Mouse (Mus musculus) T-helper 2 cell (primary cell): ENCODE results near the gene Tns1.

Experiments used
- in situ Hi-C: fragments of 300-600 bp; cut with MboI, MseI; formaldehyde crosslinking; loops from one replicate; pipeline ENCODE4 v1.15.1; 2025; ENCODE audit warnings: high pct_unique_total_duplicates

The Tns1 gene

GRCm38 (mm10) chr1:74124021-74124981 lies at the start of gene Tns1:
Tns1 (minus strand) TSS chr1:74124449.
- in situ Hi-C loops = no loop called here

GRCm38 (mm10) chr1:74172722-74173121 lies 48.5 kb upstream of the Tns1 start:
- in situ Hi-C loops = loop anchor here (25.0 kb wide), 1 partner anchor 1890 kb away; no protein-coding TSS in a partner anchor

- in situ Hi-C loops = loop anchor here (25.0 kb wide), 1 partner anchor 1893 kb away; no protein-coding TSS in a partner anchor
These were observed 45.5 kb upstream of the Tns1 start for GRCm38 (mm10) chr1:74169721-74170120.

GRCm38 (mm10) chr1:74167136-74167535 lies 42.9 kb upstream of the Tns1 start:
- in situ Hi-C loops = loop anchor here (25.0 kb wide), 1 partner anchor 1895 kb away; no protein-coding TSS in a partner anchor

- in situ Hi-C loops = loop anchor here (25.0 kb wide), 1 partner anchor 1902 kb away; no protein-coding TSS in a partner anchor
These were observed 35.8 kb upstream of the Tns1 start for GRCm38 (mm10) chr1:74160036-74160435.

- in situ Hi-C loops = loop anchor here (10.0 to 25.0 kb wide), 2 partner anchors 1195 to 1903 kb away; no protein-coding TSS in a partner anchor
These were observed 35.4 kb upstream of the Tns1 start for GRCm38 (mm10) chr1:74159613-74160012.

- in situ Hi-C loops = loop anchor here (10.0 to 25.0 kb wide), 2 partner anchors 1198 to 1906 kb away; no protein-coding TSS in a partner anchor
These were observed 32.2 kb upstream of the Tns1 start for GRCm38 (mm10) chr1:74156381-74156910.

- in situ Hi-C loops = loop anchor here (10.0 to 25.0 kb wide), 2 partner anchors 1199 to 1907 kb away; no protein-coding TSS in a partner anchor
These were observed 31.3 kb upstream of the Tns1 start for GRCm38 (mm10) chr1:74155435-74156012.

- in situ Hi-C loops = loop anchor here (10.0 to 25.0 kb wide), 2 partner anchors 1201 to 1909 kb away; no protein-coding TSS in a partner anchor
These were observed 29.4 kb upstream of the Tns1 start, which contains the start of gene Cxcr2 for GRCm38 (mm10) chr1:74153461-74154184. Cxcr2 (plus strand) TSS chr1:74153989.

GRCm38 (mm10) chr1:74151091-74151490 lies 26.8 kb upstream of the Tns1 start:
- in situ Hi-C loops = loop anchor here (10.0 to 25.0 kb wide), 2 partner anchors 1204 to 1911 kb away; no protein-coding TSS in a partner anchor

- in situ Hi-C loops = loop anchor here (10.0 to 25.0 kb wide), 2 partner anchors 1205 to 1912 kb away; no protein-coding TSS in a partner anchor
These were observed 25.9 kb upstream of the Tns1 start for GRCm38 (mm10) chr1:74150101-74150500.

- in situ Hi-C loops = no loop called here
These were observed 25.0 kb upstream of the Tns1 start for GRCm38 (mm10) chr1:74149106-74149885.

GRCm38 (mm10) chr1:74141781-74142180 lies 17.5 kb upstream of the Tns1 start:
- in situ Hi-C loops = no loop called here

- in situ Hi-C loops = no loop called here
These were observed 15.2 kb upstream of the Tns1 start for GRCm38 (mm10) chr1:74139415-74139814.

- in situ Hi-C loops = no loop called here
These were observed 11.2 kb upstream of the Tns1 start for GRCm38 (mm10) chr1:74135326-74135950.

GRCm38 (mm10) chr1:74133954-74134353 lies 9.7 kb upstream of the Tns1 start:
- in situ Hi-C loops = no loop called here

- in situ Hi-C loops = no loop called here
These were observed 7.8 kb upstream of the Tns1 start for GRCm38 (mm10) chr1:74132011-74132410.

- in situ Hi-C loops = no loop called here
These were observed 6.8 kb upstream of the Tns1 start for GRCm38 (mm10) chr1:74130883-74131659.
